Mouse (Mus musculus) MEL (cell line): ENCODE results near the gene Pip5kl1. TPM values are rescaled to one million over a fixed set of nuclear protein-coding genes. Genes with fewer than 3 reads are reported as not detected.

Experiments
- DNase-seq: peaks from one replicate; pipeline ENCODE4 v3.0.0; 2011; ENCODE audit warnings: low read depth, low spot score
- H3K27ac ChIP-seq: 2 replicates; pipeline ENCODE4 v1.5.1; 2012; ENCODE audit warnings: low read depth, mild to moderate bottlenecking, control low read depth, low read length, moderate library complexity; ENCODE audit not compliant: control insufficient read depth
- H3K27me3 ChIP-seq, 2 experiments: fragments of 150-350 bp in 1 of 2; sonication (generic) in 1 of 2; 2 replicates each; pipeline ENCODE4 v1.6.1; 2012; ENCODE audit warnings: low read length in 2 of 2, mild to moderate bottlenecking in 2 of 2, improper control_type of control experiment in 1 of 2, moderate library complexity in 1 of 2; ENCODE audit not compliant: insufficient read depth in 2 of 2, control insufficient read depth in 1 of 2
- H3K36me3 ChIP-seq, 2 experiments: 2 replicates each; pipeline ENCODE4 v1.6.1; 2012 to 2014; ENCODE audit warnings: low read length in 2 of 2, improper control_type of control experiment in 1 of 2, inconsistent platforms in 1 of 2, mild to moderate bottlenecking in 1 of 2; ENCODE audit not compliant: insufficient read depth in 2 of 2, control insufficient read depth in 1 of 2
- H3K4me1 ChIP-seq, 2 experiments: fragments of 150-350 bp in 1 of 2; sonication (generic) in 1 of 2; 2 replicates each; pipeline ENCODE4 v1.6.1; 2012; ENCODE audit warnings: low read length in 2 of 2, improper control_type of control experiment in 1 of 2, mild to moderate bottlenecking in 1 of 2; ENCODE audit not compliant: insufficient read depth in 2 of 2, control insufficient read depth in 1 of 2
- H3K4me3 ChIP-seq, 2 experiments: fragments of 150-350 bp in 1 of 2; sonication (generic) in 1 of 2; 2 replicates each; pipeline ENCODE4 v1.5.1; 2012; ENCODE audit warnings: low read depth in 2 of 2, low read length in 2 of 2, mild to moderate bottlenecking in 2 of 2, moderate library complexity in 2 of 2, control low read depth in 1 of 2, improper control_type of control experiment in 1 of 2; ENCODE audit not compliant: control insufficient read depth in 1 of 2, insufficient read depth in 1 of 2
- H3K79me2 ChIP-seq: 2 replicates; pipeline ENCODE4 v1.6.1; 2012; ENCODE audit warnings: mild to moderate bottlenecking, low read length, moderate library complexity; ENCODE audit not compliant: control insufficient read depth, poor library complexity, insufficient read depth
- H3K9ac ChIP-seq: 2 replicates; pipeline ENCODE4 v1.6.1; 2012; ENCODE audit warnings: low read depth, mild to moderate bottlenecking, control low read depth, low read length, moderate library complexity; ENCODE audit not compliant: control insufficient read depth, poor library complexity, severe bottlenecking
- H3K9me3 ChIP-seq: fragments of 150-350 bp; sonication (generic); replicated peaks from 2 replicates; pipeline ENCODE4 v1.6.1; 2012; ENCODE audit warnings: mild to moderate bottlenecking, low read length, improper control_type of control experiment, moderate library complexity; ENCODE audit not compliant: insufficient read depth
- BHLHE40 ChIP-seq: IDR thresholded peaks from 2 replicates; pipeline ENCODE4 v1.6.1; 2012; ENCODE audit warnings: low read depth, mild to moderate bottlenecking, inconsistent platforms, low read length, improper control_type of control experiment, borderline replicate concordance
- CHD2 ChIP-seq: IDR thresholded peaks from 2 replicates; pipeline ENCODE4 v1.6.1; 2011; ENCODE audit warnings: low read length, improper control_type of control experiment
- ETS1 ChIP-seq: IDR thresholded peaks from 2 replicates; pipeline ENCODE4 v1.6.1; 2012; ENCODE audit warnings: low read depth, mild to moderate bottlenecking, inconsistent platforms, low read length, improper control_type of control experiment, moderate library complexity
- GATA1 ChIP-seq: IDR thresholded peaks from 2 replicates; pipeline ENCODE4 v1.6.1; 2011; ENCODE audit warnings: low read depth, low read length, improper control_type of control experiment
- MAX ChIP-seq: IDR thresholded peaks from 2 replicates; pipeline ENCODE4 v1.6.1; 2011; ENCODE audit warnings: low read length, improper control_type of control experiment
- MAZ ChIP-seq: IDR thresholded peaks from 2 replicates; pipeline ENCODE4 v1.6.1; 2012; ENCODE audit warnings: low read depth, mild to moderate bottlenecking, inconsistent platforms, low read length, improper control_type of control experiment
- MEF2A ChIP-seq: IDR thresholded peaks from 2 replicates; pipeline ENCODE4 v1.6.1; 2014; ENCODE audit warnings: low read depth, mild to moderate bottlenecking, inconsistent platforms, low read length, improper control_type of control experiment; ENCODE audit not compliant: poor library complexity, insufficient replicate concordance, severe bottlenecking; ENCODE audit errors: extremely low read depth
- NELFE ChIP-seq: IDR thresholded peaks from 2 replicates; pipeline ENCODE4 v1.6.1; 2011; ENCODE audit warnings: low read depth, low read length, improper control_type of control experiment
- NRF1 ChIP-seq: IDR thresholded peaks from 2 replicates; pipeline ENCODE4 v1.6.1; 2014; ENCODE audit warnings: low read depth, mild to moderate bottlenecking, inconsistent platforms, low read length, improper control_type of control experiment, moderate library complexity; ENCODE audit not compliant: poor library complexity, insufficient read depth, severe bottlenecking
- POLR2A ChIP-seq, 2 experiments: IDR thresholded peaks; 2 replicates each; pipeline ENCODE4 v1.6.1; 2011 to 2012; ENCODE audit warnings: low read length in 2 of 2, mild to moderate bottlenecking in 2 of 2, control low read depth in 1 of 2, improper control_type of control experiment in 1 of 2, low read depth in 1 of 2, moderate library complexity in 1 of 2; ENCODE audit not compliant: control insufficient read depth in 1 of 2, insufficient read depth in 1 of 2, poor library complexity in 1 of 2
- POLR2AphosphoS5 ChIP-seq: IDR thresholded peaks from 2 replicates; pipeline ENCODE4 v1.6.1; 2012; ENCODE audit warnings: low read depth, borderline replicate concordance, mild to moderate bottlenecking, inconsistent platforms, low read length, moderate library complexity, mixed read lengths
- RAD21 ChIP-seq: IDR thresholded peaks from 2 replicates; pipeline ENCODE4 v1.6.1; 2011; ENCODE audit warnings: mild to moderate bottlenecking, low read depth, low read length, improper control_type of control experiment
- RCOR1 ChIP-seq: IDR thresholded peaks from 2 replicates; pipeline ENCODE4 v1.6.1; 2012; ENCODE audit warnings: low read depth, mild to moderate bottlenecking, inconsistent platforms, low read length, improper control_type of control experiment
- SMC3 ChIP-seq: IDR thresholded peaks from 2 replicates; pipeline ENCODE4 v1.6.1; 2011; ENCODE audit warnings: low read depth, low read length, improper control_type of control experiment
- USF2 ChIP-seq, 2 experiments: IDR thresholded peaks; 2 replicates each; pipeline ENCODE4 v1.6.1; 2011 to 2012; ENCODE audit warnings: improper control_type of control experiment in 2 of 2, low read length in 2 of 2, borderline replicate concordance in 1 of 2, inconsistent platforms in 1 of 2, low read depth in 1 of 2, mild to moderate bottlenecking in 1 of 2; ENCODE audit not compliant: insufficient read depth in 1 of 2
- ZMIZ1 ChIP-seq: IDR thresholded peaks from 2 replicates; pipeline ENCODE4 v1.6.1; 2012; ENCODE audit warnings: low read depth, mild to moderate bottlenecking, inconsistent platforms, low read length, improper control_type of control experiment, moderate library complexity
- ZNF384 ChIP-seq: IDR thresholded peaks from 2 replicates; pipeline ENCODE4 v1.6.1; 2012; ENCODE audit warnings: low read depth, mild to moderate bottlenecking, inconsistent platforms, low read length, improper control_type of control experiment
- polyA plus RNA-seq, 2 experiments: library from polyadenylated mRNA; stranded (reverse) in 1 of 2; unstranded in 1 of 2; fragments of >175 nt in 1 of 2; fragments of >200 nt in 1 of 2; gene quantifications; 2 replicates each; pipeline versions ENCODE4 v1.2.1 to v1.2.4; 2012; ENCODE audit warnings: low replicate concordance in 2 of 2, low read depth in 1 of 2; ENCODE audit not compliant: insufficient read length in 2 of 2, insufficient read depth in 1 of 2, missing spikeins in 1 of 2
- total RNA-seq: library from RNA; depleted of rRNA; stranded (reverse); fragments of 300-350 nt; gene quantifications from 2 replicates; pipeline ENCODE4 v1.2.3, GENCODE M21; 2012

Gene Pip5kl1
- total and polyA plus RNA-seq, 3 experiments, result 0.22 to 0.58 TPM; not detected in 1

DNA sequence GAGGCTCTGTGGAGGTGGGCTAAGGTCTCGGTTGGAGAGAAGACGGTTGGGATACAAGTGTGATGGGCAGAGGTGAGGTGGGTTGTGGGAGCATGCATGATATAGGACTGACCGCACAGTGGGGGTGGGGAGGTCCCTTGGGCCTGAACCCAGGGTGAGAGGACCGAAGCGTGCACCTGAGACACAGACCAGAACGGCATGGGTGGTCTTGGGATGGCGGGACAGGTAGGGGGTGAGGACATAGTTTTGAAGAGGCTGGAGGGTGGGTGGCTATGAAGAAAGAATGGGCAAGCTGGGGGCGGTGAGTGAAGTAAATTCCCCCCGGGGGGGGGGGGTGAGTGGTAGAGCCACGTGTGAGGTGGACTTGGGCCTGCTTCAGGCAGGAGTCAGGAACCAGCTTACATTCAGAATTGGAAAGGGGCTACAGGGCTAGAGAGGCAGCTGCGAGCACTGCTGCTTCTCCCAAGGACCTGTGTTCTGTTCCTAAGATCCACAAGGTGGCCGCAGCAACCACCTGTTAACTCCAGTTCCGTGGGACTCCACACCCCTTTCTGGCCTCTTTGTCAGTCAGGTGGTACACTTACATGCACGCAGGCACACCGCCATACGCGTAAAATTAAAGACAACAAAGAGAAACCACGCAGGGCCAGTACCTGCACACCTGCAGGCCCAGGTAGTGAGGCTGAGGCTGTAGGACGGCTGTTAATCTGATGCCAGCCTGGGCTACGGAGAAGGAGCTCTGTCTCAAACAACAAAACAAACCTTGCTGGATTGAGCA is 52.9 kb downstream of the Pip5kl1 start:
- Histone ChIP-seq H3K27ac (no peak overlapping the region), H3K4me1 (no peaks in the 10 kb centered on the region), H3K27me3 (no peaks in the 10 kb centered on the region), H3K9me3 (no peaks in the 10 kb centered on the region), H3K4me3 (no peak overlapping the region), H3K79me2 (no peaks in the 10 kb centered on the region), H3K9ac (no peak overlapping the region), H3K36me3 (no peaks in the 10 kb centered on the region)
- no peak for DNase-seq
- TF ChIP-seq POLR2AphosphoS5 (no peak), ZNF384 (no peak), ETS1 (no peak), RCOR1 (no peak), NRF1 (no peak), USF2 (IDR thresholded peaks at IDR 0.05; ENCODE audit: borderline replicate concordance in 1 of 2, insufficient read depth in 1 of 2, low read depth in 1 of 2, low read length in 2 of 2) (no peak), CHD2 (no peak)

GRCm38 (mm10) chr2:32628044-32628550 is 53.5 kb downstream of the Pip5kl1 start:
- Histone ChIP-seq H3K79me2 (no peaks in the 10 kb centered on the region), H3K27ac (no peak overlapping the region), H3K4me3 (no peak overlapping the region), H3K4me1 (no peaks in the 10 kb centered on the region), H3K36me3 (no peaks in the 10 kb centered on the region), H3K9ac (no peak overlapping the region)
- DNase-seq, result no peak
- TF ChIP-seq ZMIZ1 (no peak), NELFE (no peak), BHLHE40 (no peak), MAZ (no peak), MEF2A (no peak), MAX (no peak), POLR2A (IDR thresholded peaks at IDR 0.05; ENCODE audit: control insufficient read depth in 1 of 2, insufficient read depth in 1 of 2, low read depth in 1 of 2, low read length in 2 of 2, poor library complexity in 1 of 2) (no peak), SMC3 (no peak), GATA1 (no peak), RAD21 (no peak)
- TF ChIP-seq, all 39 proteins: peak for 0
- Histone ChIP-seq H3K27me3 (no peaks in the 10 kb centered on the region), H3K9me3 (no peaks in the 10 kb centered on the region)
